Mouse (Mus musculus) retina, postnatal 1 day (tissue): ENCODE measurements around the gene Ccdc96.

Experiments
- DNase-seq: peaks from one replicate; pipeline ENCODE4 v3.0.0-alpha.2; 2012

The Ccdc96 gene

GRCm38 (mm10) chr5:36474283-36474682 is 10.1 kb upstream of the Ccdc96 start:
- peak; percentile 82 for DNase-seq

DNA sequence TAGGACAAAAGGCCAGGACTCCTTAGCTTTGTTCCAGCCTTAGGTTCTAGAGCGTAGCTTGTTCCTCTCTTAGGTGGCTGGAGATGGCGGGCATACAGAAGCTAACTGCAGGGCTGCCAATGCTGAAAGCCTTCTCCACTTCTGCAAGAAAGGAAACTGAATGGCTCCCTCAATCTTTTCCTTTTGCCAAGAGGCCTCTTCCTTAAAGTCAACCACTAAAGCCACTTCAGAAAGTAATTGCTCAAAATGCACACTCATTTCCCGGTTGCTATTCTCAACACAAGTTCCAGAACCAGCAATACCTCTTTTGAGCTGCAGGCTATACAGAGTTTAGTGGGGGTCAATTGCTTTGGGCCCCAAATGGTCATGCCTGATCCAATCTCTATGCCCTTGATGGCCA is 6.9 kb upstream of the Ccdc96 start:
- DNase-seq: no peak

DNA sequence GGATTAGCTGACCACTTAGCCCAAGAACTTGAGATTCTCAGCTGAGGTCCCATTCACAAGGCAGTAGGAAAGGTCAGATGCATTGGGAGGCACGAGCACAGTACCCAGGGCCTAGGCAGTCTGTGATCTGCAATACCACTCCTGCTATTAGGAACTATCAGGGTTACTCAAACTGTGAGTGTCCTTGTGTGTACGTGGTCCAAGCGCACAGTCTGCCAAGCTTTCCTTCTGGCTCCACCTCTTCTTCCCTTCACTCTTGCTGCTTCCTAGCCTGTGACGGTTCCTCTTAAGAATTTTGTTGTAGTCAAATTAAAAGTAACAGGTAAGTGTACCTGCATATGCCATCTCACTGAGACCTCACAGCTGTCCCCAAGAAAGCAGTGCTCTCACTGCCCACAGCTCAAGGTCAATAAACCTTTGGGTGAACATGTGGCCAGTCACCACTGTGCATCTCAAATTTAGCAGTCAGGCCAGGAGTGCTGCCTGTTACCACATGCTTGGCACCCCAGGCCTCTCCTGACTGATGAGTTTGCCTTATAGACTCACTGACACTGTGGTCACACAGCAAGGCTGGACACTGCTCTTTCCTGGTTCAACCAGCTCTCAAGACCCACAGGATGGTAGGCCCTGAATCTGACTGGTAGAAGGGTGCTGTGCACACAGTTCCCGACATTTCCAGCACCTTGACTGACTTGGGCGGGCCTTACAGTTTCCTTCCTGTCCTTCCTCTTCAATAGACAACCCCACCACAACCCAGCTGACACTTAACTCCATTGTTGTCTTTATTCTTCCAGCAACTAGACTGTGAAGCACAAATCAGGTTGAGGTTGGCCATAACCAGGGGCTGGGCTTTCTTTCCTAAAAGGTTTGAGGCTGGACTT is 5.6 kb upstream of the Ccdc96 start:
- no peak for DNase-seq

- no peak for DNase-seq
Observed at GRCm38 (mm10) chr5:36479735-36480134, 4.7 kb upstream of the Ccdc96 start.

- DNase-seq: no peak
Observed at GRCm38 (mm10) chr5:36480398-36480797, 4.0 kb upstream of the Ccdc96 start.

DNA sequence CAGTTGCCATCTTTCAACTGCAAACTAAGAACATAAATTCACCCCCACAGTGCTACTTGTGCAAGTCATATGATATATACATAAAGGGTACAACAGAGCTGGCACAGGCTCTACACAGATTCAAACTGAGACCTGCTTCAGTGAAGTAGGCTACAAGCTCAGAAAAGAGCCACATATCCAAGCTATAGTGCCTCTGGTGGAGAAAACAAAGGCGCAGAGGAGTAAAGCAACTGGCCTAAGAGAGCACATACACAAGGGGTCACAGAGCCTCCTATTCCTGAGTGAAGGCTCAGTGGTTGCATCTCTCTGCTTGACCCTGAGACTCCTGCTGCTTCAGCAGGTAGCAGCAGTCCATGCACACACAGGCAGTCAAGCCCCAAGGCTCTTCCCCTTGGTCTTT is 3.3 kb upstream of the Ccdc96 start:
- DNase-seq: peak; percentile 41

- DNase-seq: no peak
Observed at GRCm38 (mm10) chr5:36483203-36484101, 936 bp upstream of the Ccdc96 start.

DNA sequence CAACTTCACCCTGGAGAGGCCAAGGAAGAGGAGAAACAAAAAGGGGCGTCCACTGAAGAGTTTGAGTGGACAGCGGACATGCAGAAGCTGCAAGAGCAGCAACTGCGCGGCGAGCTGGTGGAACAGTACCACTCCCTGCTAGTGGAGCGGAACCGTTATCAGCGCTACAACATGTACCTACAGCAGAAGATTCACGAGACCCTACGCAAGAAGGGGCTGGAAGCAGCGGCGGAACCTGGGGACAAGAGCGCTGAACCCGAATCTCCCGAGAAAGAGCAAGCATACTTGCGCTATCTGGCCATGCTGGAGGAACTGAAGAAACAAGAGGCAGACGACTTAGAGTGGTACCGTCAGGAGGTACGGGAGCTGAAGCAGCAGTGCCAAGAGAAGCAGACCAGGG is 918 bp downstream of the Ccdc96 start:
- DNase-seq: no peak

DNA sequence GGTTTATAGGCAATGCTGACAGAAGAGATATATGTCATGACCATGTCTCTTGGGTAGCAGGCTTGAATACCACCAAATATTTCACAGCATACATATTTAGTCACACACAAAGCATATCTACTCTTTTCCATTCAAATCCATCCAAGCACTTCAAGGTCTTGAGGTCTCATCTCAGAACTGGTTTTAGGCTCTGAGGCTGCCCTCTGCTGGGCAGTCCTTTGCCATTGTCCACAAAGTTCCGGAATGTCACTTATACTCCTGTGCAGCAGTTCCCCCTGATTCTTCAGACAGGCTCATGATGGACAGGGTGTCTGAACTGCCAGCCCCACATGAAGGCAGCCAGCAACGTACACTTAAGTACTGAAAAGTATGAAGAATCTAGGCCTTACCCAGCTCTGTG is 4.8 kb downstream of the Ccdc96 start:
- peak; percentile 73 for DNase-seq

DNA sequence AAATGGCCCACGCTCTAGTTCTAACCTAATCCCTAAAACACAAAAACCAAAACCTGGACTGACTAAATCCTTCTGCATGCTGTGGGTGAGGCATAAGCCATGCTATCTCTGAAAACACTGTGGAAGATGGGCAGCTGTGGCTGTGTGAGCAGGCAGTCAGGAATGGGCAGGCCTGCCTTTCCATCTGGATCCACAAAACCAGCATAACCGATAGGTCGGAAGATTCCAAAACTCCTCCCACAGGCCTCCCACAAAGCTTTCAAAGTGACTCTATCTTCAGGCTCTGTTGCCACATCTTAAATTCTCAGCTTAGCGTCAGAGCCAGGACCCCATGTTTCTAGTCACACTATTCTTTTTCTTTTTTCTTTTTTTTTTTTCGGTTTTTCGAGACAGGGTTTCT is 9.5 kb downstream of the Ccdc96 start:
- no peak for DNase-seq

DNA sequence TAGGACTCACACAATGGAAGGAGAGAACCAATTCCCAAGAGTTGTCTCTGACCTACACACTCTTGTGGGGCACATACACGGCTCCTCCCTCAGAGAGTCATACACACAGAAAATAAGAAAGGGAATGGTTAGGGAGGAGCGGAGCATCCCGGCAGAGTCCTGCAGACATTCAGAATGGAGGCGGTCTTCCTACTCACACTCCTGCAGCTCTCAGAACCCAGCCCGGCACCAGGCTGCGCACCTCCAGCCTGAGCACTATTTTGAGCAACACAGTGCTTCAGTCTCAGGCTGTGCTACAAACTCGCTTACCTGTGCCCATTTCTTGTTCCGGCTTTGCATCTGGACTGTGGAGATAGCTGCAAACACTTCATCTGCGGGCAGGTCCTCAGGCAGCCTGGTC is 10.3 kb downstream of the Ccdc96 start:
- no peak for DNase-seq

GRCm38 (mm10) chr5:36505235-36505634 is 20.8 kb downstream of the Ccdc96 start:
- DNase-seq: no peak

DNA sequence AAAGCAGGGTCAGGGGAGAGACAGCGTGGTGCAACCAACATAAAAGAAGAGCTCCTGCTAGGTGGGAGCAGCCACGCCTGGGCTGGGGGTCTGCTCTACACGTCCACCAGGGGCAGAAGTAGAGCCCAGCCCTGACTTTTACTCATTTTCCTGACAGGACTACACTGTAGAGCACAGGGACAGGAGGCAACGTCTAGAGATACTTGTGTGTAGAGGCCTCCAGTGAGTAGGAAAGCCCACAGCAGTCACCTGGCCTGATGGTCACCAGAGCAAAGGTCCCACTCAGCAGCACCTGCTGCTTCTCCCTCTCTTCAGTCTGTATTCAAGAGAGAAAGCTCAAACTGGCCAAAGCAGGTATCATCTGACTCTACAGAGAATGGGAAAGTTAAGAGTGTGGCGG is 21.3 kb downstream of the Ccdc96 start:
- no peak for DNase-seq

- no peak for DNase-seq
Observed at GRCm38 (mm10) chr5:36508351-36508750, 24.0 kb downstream of the Ccdc96 start.

- DNase-seq: no peak
Observed at GRCm38 (mm10) chr5:36510956-36511355, 26.6 kb downstream of the Ccdc96 start.

DNA sequence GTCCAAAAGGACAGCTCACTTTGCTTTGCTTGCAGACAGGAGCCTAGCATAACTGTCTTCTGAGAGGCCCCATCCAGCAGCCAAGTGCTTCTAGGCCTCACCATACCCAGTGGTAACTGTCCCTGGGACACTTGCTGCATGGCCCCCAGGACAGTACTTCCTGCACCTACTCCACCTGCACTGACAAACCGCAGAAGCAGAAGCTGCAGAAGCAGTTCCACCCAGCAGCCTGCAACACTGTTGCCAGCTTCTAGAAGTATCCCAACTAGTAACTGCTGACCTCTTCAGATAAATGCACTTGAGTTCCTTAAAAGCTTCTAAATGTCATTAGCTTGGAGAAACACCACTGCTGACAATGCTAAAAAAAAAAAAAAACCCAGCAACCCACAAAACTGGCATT is 30.7 kb downstream of the Ccdc96 start:
- DNase-seq: no peak

- DNase-seq: no peak
Observed at GRCm38 (mm10) chr5:36515558-36515957, 31.2 kb downstream of the Ccdc96 start.

GRCm38 (mm10) chr5:36517596-36517995 is 33.2 kb downstream of the Ccdc96 start:
- no peak for DNase-seq

DNA sequence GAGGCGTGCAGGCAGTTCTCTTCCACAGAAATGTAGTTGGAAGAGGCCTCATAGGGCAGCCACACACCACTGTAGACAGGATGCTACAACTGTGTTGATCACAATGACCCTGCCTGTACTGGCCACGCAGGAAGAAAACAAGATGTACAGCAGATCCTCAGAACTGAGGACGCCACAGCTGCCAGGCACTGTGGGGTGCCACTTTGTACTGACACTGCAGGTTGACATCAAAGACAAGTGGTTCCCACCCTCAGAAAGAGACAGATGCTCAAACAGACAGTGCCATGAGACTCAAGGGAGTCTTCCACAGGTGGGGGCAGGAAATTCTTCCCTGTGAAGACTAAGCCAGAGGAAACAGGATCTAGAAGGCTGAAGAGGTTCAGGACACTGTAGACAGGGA is 35.4 kb downstream of the Ccdc96 start:
- DNase-seq: no peak

DNA sequence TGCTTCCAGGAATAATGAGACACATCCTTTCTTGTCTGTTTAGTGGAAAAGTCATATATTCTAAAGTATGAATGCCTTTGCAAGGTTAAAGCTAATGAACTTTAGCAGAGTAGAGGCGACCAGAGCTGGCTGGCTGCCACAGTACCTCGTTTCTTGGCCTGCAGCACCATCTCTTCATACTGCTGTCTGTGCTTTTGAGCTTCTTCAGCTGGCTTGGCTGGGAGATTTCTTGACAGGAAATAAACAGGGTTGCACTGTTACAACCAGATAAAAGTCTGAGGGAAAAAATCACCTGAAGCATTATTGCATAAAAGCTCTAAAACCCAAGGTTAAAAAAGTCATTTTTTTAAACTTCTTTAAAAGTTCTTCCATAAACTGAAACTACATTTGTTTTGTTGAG is 38.4 kb downstream of the Ccdc96 start:
- DNase-seq: no peak

DNA sequence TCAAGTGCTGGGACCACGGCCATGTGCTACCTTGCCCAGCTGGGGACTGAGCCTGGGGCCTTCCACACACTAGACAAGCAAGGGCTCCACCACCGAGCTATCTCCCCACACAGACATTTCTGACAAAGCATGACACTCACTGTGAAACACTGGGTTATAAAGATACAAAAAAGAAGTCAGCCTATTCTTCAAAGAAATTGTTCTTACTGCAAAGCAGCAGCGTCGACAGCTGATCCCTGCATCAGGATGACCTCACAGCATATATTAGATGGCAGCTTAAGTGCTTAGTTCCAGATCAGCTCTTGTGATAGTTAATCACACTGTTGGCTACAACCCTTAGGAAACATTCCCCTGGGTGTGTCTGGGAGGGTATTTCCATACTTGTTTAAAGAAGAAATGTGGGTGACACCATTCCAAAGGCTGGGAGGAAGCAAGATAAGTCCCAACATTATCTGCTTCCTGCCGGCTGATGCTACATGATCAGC is 38.9 kb downstream of the Ccdc96 start:
- DNase-seq: no peak

GRCm38 (mm10) chr5:36525216-36525615 is 40.8 kb downstream of the Ccdc96 start:
- DNase-seq: no peak

DNA sequence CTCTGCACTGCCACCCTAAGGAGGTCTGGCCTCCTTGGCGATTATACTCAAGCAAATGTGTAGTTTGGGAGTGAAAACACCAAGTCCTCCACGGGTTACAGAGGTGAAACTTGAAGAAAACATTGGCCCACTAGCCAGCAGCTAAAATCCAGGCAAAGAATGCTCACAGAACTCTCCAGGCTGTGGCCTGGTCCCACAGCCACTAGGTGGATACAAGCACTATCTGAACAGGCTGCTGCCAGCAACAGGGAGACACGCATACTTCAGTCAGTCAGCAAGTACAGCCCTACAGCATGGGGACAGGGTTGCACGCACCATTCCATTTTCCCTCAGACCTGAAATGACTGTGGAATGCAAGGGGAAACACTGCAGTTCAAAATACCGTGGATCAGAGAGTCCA is 41.9 kb downstream of the Ccdc96 start:
- DNase-seq: no peak

- no peak for DNase-seq
Observed at GRCm38 (mm10) chr5:36526921-36527320, 42.5 kb downstream of the Ccdc96 start.
